Mouse (Mus musculus): Measurements from ENCODE around the gene Slc8b1. TPM values are rescaled to one million over a fixed set of nuclear protein-coding genes. Genes with fewer than 3 reads are reported as not detected.

The Slc8b1 gene
- polyA plus RNA-seq, 1 experiment: 19.6 TPM

- Histone ChIP-seq H3K4me3 (no peak overlapping the region), H3K27me3 (ENCODE audit: control insufficient read depth, insufficient read depth, insufficient read length) (no peaks in the 10 kb centered on the region), H3K36me3 (ENCODE audit: control insufficient read depth, insufficient read depth) (no peaks in the 10 kb centered on the region), H3ac (ENCODE audit: control insufficient read depth, insufficient read length) (no peak overlapping the region), H3K4me2 (ENCODE audit: low read depth) (peak overlapping the region; percentile 31), H3K79me2 (ENCODE audit: control insufficient read depth, insufficient read depth) (peaks cover 5% of the 10 kb centered on the region)
- TF ChIP-seq TCF3 (IDR thresholded peaks at IDR 0.05; ENCODE audit: insufficient read length, low read depth) (no peak), MYOG (IDR thresholded peaks at IDR 0.05; ENCODE audit: control insufficient read depth in 1 of 3, insufficient read depth in 1 of 3, insufficient read length in 2 of 3, low read depth in 2 of 3) (no peak), USF1 (IDR thresholded peaks at IDR 0.05; ENCODE audit: low read depth) (no peak), MAX (IDR thresholded peaks at IDR 0.05; ENCODE audit: low read depth) (no peak), POLR2A (IDR thresholded peaks at IDR 0.05; ENCODE audit: insufficient read length, low read depth) (no peak), POLR2AphosphoS2 (IDR thresholded peaks at IDR 0.05; ENCODE audit: insufficient read length, low read depth) (no peak)
Observed at GRCm38 (mm10) chr5:120505781-120506180, 5.2 kb upstream of the Slc8b1 start.

GRCm38 (mm10) chr5:120506490-120506889 lies 4.5 kb upstream of the Slc8b1 start:
- Histone ChIP-seq H3K79me2 (ENCODE audit: control insufficient read depth, insufficient read depth) (no peaks in the 10 kb centered on the region), H3K4me3 (no peak overlapping the region), H3ac (ENCODE audit: control insufficient read depth, insufficient read length) (no peak overlapping the region), H3K4me2 (ENCODE audit: low read depth) (no peak overlapping the region), H3K36me3 (ENCODE audit: control insufficient read depth, insufficient read depth) (no peaks in the 10 kb centered on the region), H3K27me3 (ENCODE audit: control insufficient read depth, insufficient read depth, insufficient read length) (no peaks in the 10 kb centered on the region)
- TF ChIP-seq REST (IDR thresholded peaks at IDR 0.05; ENCODE audit: insufficient read depth, insufficient read length): no peak
- no peak for TF ChIP-seq POLR2A (IDR thresholded peaks at IDR 0.05; ENCODE audit: insufficient read length, low read depth)
- no peak for TF ChIP-seq TCF12 (IDR thresholded peaks at IDR 0.05; ENCODE audit: insufficient read depth, poor library complexity, severe bottlenecking)

- TF ChIP-seq POLR2AphosphoS2 (IDR thresholded peaks at IDR 0.05; ENCODE audit: insufficient read length, low read depth) (no peak), TCF12 (IDR thresholded peaks at IDR 0.05; ENCODE audit: insufficient read depth, poor library complexity, severe bottlenecking) (no peak), E2F4 (IDR thresholded peaks at IDR 0.05; ENCODE audit: insufficient read depth) (no peak), SRF (IDR thresholded peaks at IDR 0.05; ENCODE audit: control insufficient read depth, insufficient read length, low read depth) (no peak), POLR2A (IDR thresholded peaks at IDR 0.05; ENCODE audit: insufficient read length, low read depth) (no peak), CEBPB (IDR thresholded peaks at IDR 0.05; ENCODE audit: insufficient read depth, poor library complexity, severe bottlenecking) (no peak), REST (IDR thresholded peaks at IDR 0.05; ENCODE audit: insufficient read depth, insufficient read length) (no peak), MYOD1 (IDR thresholded peaks at IDR 0.05; ENCODE audit: control insufficient read depth in 1 of 3, insufficient read length in 2 of 3, low read depth in 2 of 3) (no peak), MYOG (IDR thresholded peaks at IDR 0.05; ENCODE audit: control insufficient read depth in 1 of 3, insufficient read depth in 1 of 3, insufficient read length in 2 of 3, low read depth in 2 of 3) (no peak), MAX (IDR thresholded peaks at IDR 0.05; ENCODE audit: low read depth) (no peak), TCF3 (IDR thresholded peaks at IDR 0.05; ENCODE audit: insufficient read length, low read depth) (no peak), USF1 (IDR thresholded peaks at IDR 0.05; ENCODE audit: low read depth) (no peak)
- no peak overlapping the region for H3K4me3 ChIP-seq
- H3K36me3 ChIP-seq (ENCODE audit: control insufficient read depth, insufficient read depth): no peaks in the 10 kb centered on the region
- H3ac ChIP-seq (ENCODE audit: control insufficient read depth, insufficient read length): no peak overlapping the region
- H3K4me2 ChIP-seq (ENCODE audit: low read depth): no peak overlapping the region
- H3K79me2 ChIP-seq (ENCODE audit: control insufficient read depth, insufficient read depth): peaks cover 5% of the 10 kb centered on the region
- H3K27me3 ChIP-seq (ENCODE audit: control insufficient read depth, insufficient read depth, insufficient read length): no peaks in the 10 kb centered on the region
Observed at GRCm38 (mm10) chr5:120507311-120507710, 3.7 kb upstream of the Slc8b1 start.

GRCm38 (mm10) chr5:120511643-120512220 lies 764 bp downstream of the Slc8b1 start:
- no peaks in the 10 kb centered on the region for H3K36me3 ChIP-seq (ENCODE audit: control insufficient read depth, insufficient read depth)
- H3K79me2 ChIP-seq (ENCODE audit: control insufficient read depth, insufficient read depth): peaks cover 9% of the 10 kb centered on the region
- TF ChIP-seq E2F4 (IDR thresholded peaks at IDR 0.05; ENCODE audit: insufficient read depth) (no peak), CEBPB (IDR thresholded peaks at IDR 0.05; ENCODE audit: insufficient read depth, poor library complexity, severe bottlenecking) (no peak), TCF3 (IDR thresholded peaks at IDR 0.05; ENCODE audit: insufficient read length, low read depth) (no peak), MYOG (IDR thresholded peaks at IDR 0.05; ENCODE audit: control insufficient read depth in 1 of 3, insufficient read depth in 1 of 3, insufficient read length in 2 of 3, low read depth in 2 of 3) (no peak), REST (IDR thresholded peaks at IDR 0.05; ENCODE audit: insufficient read depth, insufficient read length) (no peak), SRF (IDR thresholded peaks at IDR 0.05; ENCODE audit: control insufficient read depth, insufficient read length, low read depth) (no peak), MYOD1 (IDR thresholded peaks at IDR 0.05; ENCODE audit: control insufficient read depth in 1 of 3, insufficient read length in 2 of 3, low read depth in 2 of 3) (no peak), MAX (IDR thresholded peaks at IDR 0.05; ENCODE audit: low read depth) (no peak), USF1 (IDR thresholded peaks at IDR 0.05; ENCODE audit: low read depth) (no peak), TCF12 (IDR thresholded peaks at IDR 0.05; ENCODE audit: insufficient read depth, poor library complexity, severe bottlenecking) (no peak), POLR2A (IDR thresholded peaks at IDR 0.05; ENCODE audit: insufficient read length, low read depth) (no peak), POLR2AphosphoS2 (IDR thresholded peaks at IDR 0.05; ENCODE audit: insufficient read length, low read depth) (no peak)

GRCm38 (mm10) chr5:120512911-120513555 lies 2.1 kb downstream of the Slc8b1 start:
- H3ac ChIP-seq (ENCODE audit: control insufficient read depth, insufficient read length): no peak overlapping the region
- no peaks in the 10 kb centered on the region for H3K27me3 ChIP-seq (ENCODE audit: control insufficient read depth, insufficient read depth, insufficient read length)
- H3K4me2 ChIP-seq (ENCODE audit: low read depth): peak overlapping the region; percentile 62
- TF ChIP-seq MAX (IDR thresholded peaks at IDR 0.05; ENCODE audit: low read depth) (no peak), TCF3 (IDR thresholded peaks at IDR 0.05; ENCODE audit: insufficient read length, low read depth) (no peak), REST (IDR thresholded peaks at IDR 0.05; ENCODE audit: insufficient read depth, insufficient read length) (no peak), USF1 (IDR thresholded peaks at IDR 0.05; ENCODE audit: low read depth) (no peak), SRF (IDR thresholded peaks at IDR 0.05; ENCODE audit: control insufficient read depth, insufficient read length, low read depth) (no peak), POLR2AphosphoS2 (IDR thresholded peaks at IDR 0.05; ENCODE audit: insufficient read length, low read depth) (no peak), CEBPB (IDR thresholded peaks at IDR 0.05; ENCODE audit: insufficient read depth, poor library complexity, severe bottlenecking) (no peak), POLR2A (IDR thresholded peaks at IDR 0.05; ENCODE audit: insufficient read length, low read depth) (no peak), MYOG (IDR thresholded peaks at IDR 0.05; ENCODE audit: control insufficient read depth in 1 of 3, insufficient read depth in 1 of 3, insufficient read length in 2 of 3, low read depth in 2 of 3) (no peak), E2F4 (IDR thresholded peaks at IDR 0.05; ENCODE audit: insufficient read depth) (no peak), TCF12 (IDR thresholded peaks at IDR 0.05; ENCODE audit: insufficient read depth, poor library complexity, severe bottlenecking) (no peak), MYOD1 (IDR thresholded peaks at IDR 0.05; ENCODE audit: control insufficient read depth in 1 of 3, insufficient read length in 2 of 3, low read depth in 2 of 3) (no peak)
- no peaks in the 10 kb centered on the region for H3K36me3 ChIP-seq (ENCODE audit: control insufficient read depth, insufficient read depth)
- peaks cover 9% of the 10 kb centered on the region for H3K79me2 ChIP-seq (ENCODE audit: control insufficient read depth, insufficient read depth)
- H3K4me3 ChIP-seq: no peak overlapping the region

More at GRCm38 (mm10) chr5:120511643-120512220, 764 bp downstream of the Slc8b1 start:
- Histone ChIP-seq H3ac (ENCODE audit: control insufficient read depth, insufficient read length) (no peak overlapping the region), H3K4me2 (ENCODE audit: low read depth) (peak overlapping the region; percentile 90), H3K27me3 (ENCODE audit: control insufficient read depth, insufficient read depth, insufficient read length) (no peaks in the 10 kb centered on the region), H3K4me3 (peak overlapping the region; percentile 64)
